Mouse (Mus musculus): ENCODE results near the gene Zbtb38. TPM values are rescaled to one million over a fixed set of nuclear protein-coding genes. Genes with fewer than 3 reads are reported as not detected.

Gene Zbtb38
- polyA plus RNA-seq, 1 experiment from 2014 or later: 34.2 TPM

DNA sequence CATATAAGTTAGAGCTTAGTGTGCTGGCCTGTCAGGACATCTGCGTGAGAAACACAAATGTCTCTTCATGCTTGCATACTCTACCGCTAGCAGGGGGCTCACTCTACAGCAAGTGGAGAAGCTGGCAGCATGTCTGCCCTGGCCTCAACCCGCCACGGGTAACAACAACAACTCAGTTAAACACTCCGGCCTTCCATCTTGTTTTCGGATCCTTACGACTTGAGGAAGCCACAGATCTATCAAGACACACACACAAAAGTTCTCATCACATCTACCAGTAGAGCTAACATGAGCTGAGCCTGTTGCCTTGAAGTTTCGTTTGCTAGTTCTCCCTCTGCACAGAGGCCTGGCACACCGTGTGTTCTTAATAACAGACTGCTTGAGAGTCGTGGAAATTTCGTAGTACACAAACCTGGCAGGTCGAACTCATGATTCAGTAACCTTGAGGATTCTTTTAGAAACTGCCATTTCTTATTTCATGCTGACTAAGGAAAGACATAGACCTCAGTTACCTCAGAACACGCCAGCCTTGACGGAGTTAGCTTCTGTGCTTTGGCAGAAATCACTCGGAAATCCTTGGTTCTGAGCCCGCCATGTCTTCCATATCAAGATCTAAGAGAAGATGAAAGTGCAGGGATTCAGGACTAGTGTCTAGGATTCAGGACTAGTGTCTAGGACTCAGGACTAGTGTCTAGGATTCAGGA is 34.8 kb downstream of the Zbtb38 start:
- no peak for ATAC-seq (ENCODE audit: insufficient number of reproducible peaks, insufficient read depth, low FRiP score, low read depth)
- H3K9me3 ChIP-seq (ENCODE audit: control insufficient read depth, low read length): no peaks in the 10 kb centered on the region
- H3K4me3 ChIP-seq (ENCODE audit: control insufficient read depth in 1 of 2, insufficient read depth in 1 of 2, low read depth in 1 of 2, low read length in 2 of 2): 0 out of 4 replicates have a peak overlapping the region, but pooled peaks of 1 of the 2 experiments have one; percentile 86
- no peaks in the 10 kb centered on the region for H3K27me3 ChIP-seq (ENCODE audit: control insufficient read depth, insufficient read depth, low read length)
- 91% methylated on average over 16 of the region's 16 CpGs for WGBS
- peak overlapping the region; percentile 72 for H3K4me2 ChIP-seq (ENCODE audit: low read length)
- H3K27ac ChIP-seq (replicated peaks in 1 of 2; ENCODE audit: control insufficient read depth in 1 of 2, insufficient read depth in 1 of 2, low read depth in 2 of 2, low read length in 2 of 2): no peak overlapping the region
- H3K9ac ChIP-seq (ENCODE audit: low read length): no peak overlapping the region
- H3K36me3 ChIP-seq (ENCODE audit: control insufficient read depth, insufficient read depth, low read length): peaks cover 42% of the 10 kb centered on the region
- H3K4me1 ChIP-seq (ENCODE audit: control insufficient read depth in 2 of 2, insufficient read depth in 2 of 2, low read length in 2 of 2): peaks cover 17 to 52% of the 10 kb centered on the region in 2 experiments

- no peaks in the 10 kb centered on the region for H3K27me3 ChIP-seq (ENCODE audit: control insufficient read depth, insufficient read depth, low read length)
- peaks cover 41% of the 10 kb centered on the region for H3K36me3 ChIP-seq (ENCODE audit: control insufficient read depth, insufficient read depth, low read length)
- H3K4me3 ChIP-seq (ENCODE audit: control insufficient read depth in 1 of 2, insufficient read depth in 1 of 2, low read depth in 1 of 2, low read length in 2 of 2): no peak overlapping the region
- H3K27ac ChIP-seq (replicated peaks in 1 of 2; ENCODE audit: control insufficient read depth in 1 of 2, insufficient read depth in 1 of 2, low read depth in 2 of 2, low read length in 2 of 2): no peak overlapping the region
- H3K9ac ChIP-seq (ENCODE audit: low read length): no peak overlapping the region
- H3K4me1 ChIP-seq (ENCODE audit: control insufficient read depth in 2 of 2, insufficient read depth in 2 of 2, low read length in 2 of 2): peaks cover 24 to 61% of the 10 kb centered on the region in 2 experiments
- H3K9me3 ChIP-seq (ENCODE audit: control insufficient read depth, low read length): no peaks in the 10 kb centered on the region
- WGBS: 89% methylated on average over 14 of the region's 14 CpGs
- no peak for ATAC-seq (ENCODE audit: insufficient number of reproducible peaks, insufficient read depth, low FRiP score, low read depth)
- H3K4me2 ChIP-seq (ENCODE audit: low read length): no peak overlapping the region
Observed at GRCm38 (mm10) chr9:96716735-96717444, 35.7 kb downstream of the Zbtb38 start.

GRCm38 (mm10) chr9:96716136-96716535 is 36.5 kb downstream of the Zbtb38 start:
- Histone ChIP-seq H3K4me2 (ENCODE audit: low read length) (no peak overlapping the region), H3K4me3 (ENCODE audit: control insufficient read depth in 1 of 2, insufficient read depth in 1 of 2, low read depth in 1 of 2, low read length in 2 of 2) (no peak overlapping the region), H3K36me3 (ENCODE audit: control insufficient read depth, insufficient read depth, low read length) (peaks cover 41% of the 10 kb centered on the region), H3K27ac (replicated peaks in 1 of 2; ENCODE audit: control insufficient read depth in 1 of 2, insufficient read depth in 1 of 2, low read depth in 2 of 2, low read length in 2 of 2) (0 out of 4 replicates have a peak overlapping the region, but pooled peaks of 1 of the 2 experiments have one; percentile 79), H3K9me3 (ENCODE audit: control insufficient read depth, low read length) (no peaks in the 10 kb centered on the region), H3K9ac (ENCODE audit: low read length) (no peak overlapping the region), H3K4me1 (ENCODE audit: control insufficient read depth in 2 of 2, insufficient read depth in 2 of 2, low read length in 2 of 2) (peaks cover 28 to 61% of the 10 kb centered on the region in 2 experiments), H3K27me3 (ENCODE audit: control insufficient read depth, insufficient read depth, low read length) (no peaks in the 10 kb centered on the region)
- no peak for ATAC-seq (ENCODE audit: insufficient number of reproducible peaks, insufficient read depth, low FRiP score, low read depth)
- 84% methylated on average over 10 of the region's 10 CpGs for WGBS

GRCm38 (mm10) chr9:96715171-96715570 is 37.5 kb downstream of the Zbtb38 start:
- no peak for ATAC-seq (ENCODE audit: insufficient number of reproducible peaks, insufficient read depth, low FRiP score, low read depth)
- Histone ChIP-seq H3K4me2 (ENCODE audit: low read length) (no peak overlapping the region), H3K4me1 (ENCODE audit: control insufficient read depth in 2 of 2, insufficient read depth in 2 of 2, low read length in 2 of 2) (peaks cover 29 to 60% of the 10 kb centered on the region in 2 experiments), H3K36me3 (ENCODE audit: control insufficient read depth, insufficient read depth, low read length) (peaks cover 46% of the 10 kb centered on the region), H3K9ac (ENCODE audit: low read length) (no peak overlapping the region), H3K4me3 (ENCODE audit: control insufficient read depth in 1 of 2, insufficient read depth in 1 of 2, low read depth in 1 of 2, low read length in 2 of 2) (no peak overlapping the region), H3K9me3 (ENCODE audit: control insufficient read depth, low read length) (no peaks in the 10 kb centered on the region), H3K27ac (replicated peaks in 1 of 2; ENCODE audit: control insufficient read depth in 1 of 2, insufficient read depth in 1 of 2, low read depth in 2 of 2, low read length in 2 of 2) (peak overlapping the region; percentile 28 to 79; a peak in 3 of 4 replicates), H3K27me3 (ENCODE audit: control insufficient read depth, insufficient read depth, low read length) (no peaks in the 10 kb centered on the region)
- 85% methylated on average over 11 of the region's 11 CpGs for WGBS

GRCm38 (mm10) chr9:96713472-96714390 is 38.9 kb downstream of the Zbtb38 start:
- H3K9ac ChIP-seq (ENCODE audit: low read length): peak overlapping the region; percentile 57; the same call in 1 of the 2 replicates
- ATAC-seq (ENCODE audit: insufficient number of reproducible peaks, insufficient read depth, low FRiP score, low read depth): no peak
- peak overlapping the region; percentile 49 for H3K4me2 ChIP-seq (ENCODE audit: low read length)
- peak overlapping the region; percentile 96 for H3K27ac ChIP-seq (replicated peaks in 1 of 2; ENCODE audit: control insufficient read depth in 1 of 2, insufficient read depth in 1 of 2, low read depth in 2 of 2, low read length in 2 of 2)
- H3K4me1 ChIP-seq (ENCODE audit: control insufficient read depth in 2 of 2, insufficient read depth in 2 of 2, low read length in 2 of 2): peaks cover 33 to 62% of the 10 kb centered on the region in 2 experiments
- 66% methylated on average over 14 of the region's 14 CpGs for WGBS
- H3K9me3 ChIP-seq (ENCODE audit: control insufficient read depth, low read length): no peaks in the 10 kb centered on the region
- peak overlapping the region in 1 of 2 experiments; percentile 17; a peak in 1 of 4 replicates for H3K4me3 ChIP-seq (ENCODE audit: control insufficient read depth in 1 of 2, insufficient read depth in 1 of 2, low read depth in 1 of 2, low read length in 2 of 2)
- H3K36me3 ChIP-seq (ENCODE audit: control insufficient read depth, insufficient read depth, low read length): peaks cover 55% of the 10 kb centered on the region
- no peaks in the 10 kb centered on the region for H3K27me3 ChIP-seq (ENCODE audit: control insufficient read depth, insufficient read depth, low read length)

DNA sequence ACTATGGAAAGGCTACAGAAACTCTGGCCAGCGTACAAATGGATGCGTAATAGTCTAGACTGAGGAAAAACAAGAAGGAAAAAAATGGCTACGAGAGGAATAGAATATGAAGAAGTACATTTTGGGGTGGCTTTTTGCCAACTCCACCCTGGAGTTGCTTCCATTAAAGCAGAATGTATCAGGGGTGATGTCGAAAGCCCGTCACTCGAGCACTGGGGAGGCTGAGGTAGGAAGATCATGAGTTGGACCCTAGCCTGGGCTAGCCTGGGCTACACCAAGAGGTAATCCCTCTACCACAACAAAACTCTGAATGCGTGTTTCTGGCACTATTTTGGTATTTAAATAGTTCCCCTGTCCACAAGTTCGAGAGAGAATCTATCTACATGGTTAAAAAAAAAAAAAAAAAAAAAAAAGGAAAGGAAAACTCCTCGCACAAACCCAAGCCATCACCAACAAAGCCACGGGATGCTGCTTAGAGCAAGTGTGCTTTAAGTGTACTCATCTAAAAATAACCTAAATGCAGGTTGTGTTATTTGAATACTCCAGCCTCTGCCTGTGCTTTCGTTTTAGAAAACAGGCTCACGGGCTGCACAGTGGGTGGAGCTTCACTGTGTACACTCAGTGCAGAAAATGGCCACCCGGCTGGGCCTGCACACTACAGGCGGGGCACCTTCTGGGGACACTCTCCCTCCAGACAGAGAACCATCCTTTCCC is 39.7 kb downstream of the Zbtb38 start:
- no peaks in the 10 kb centered on the region for H3K9me3 ChIP-seq (ENCODE audit: control insufficient read depth, low read length)
- H3K4me2 ChIP-seq (ENCODE audit: low read length): peak overlapping the region; percentile 49
- H3K4me3 ChIP-seq (ENCODE audit: control insufficient read depth in 1 of 2, insufficient read depth in 1 of 2, low read depth in 1 of 2, low read length in 2 of 2): peak overlapping the region in 1 of 2 experiments; percentile 17; a peak in 1 of 4 replicates
- WGBS: 65% methylated on average over 14 of the region's 14 CpGs
- ATAC-seq (ENCODE audit: insufficient number of reproducible peaks, insufficient read depth, low FRiP score, low read depth): peak; percentile 52; the same call in 1 of the 2 replicates
- H3K27ac ChIP-seq (replicated peaks in 1 of 2; ENCODE audit: control insufficient read depth in 1 of 2, insufficient read depth in 1 of 2, low read depth in 2 of 2, low read length in 2 of 2): peak overlapping the region; percentile 96
- H3K9ac ChIP-seq (ENCODE audit: low read length): peak overlapping the region; percentile 63; the same call in 1 of the 2 replicates
- peaks cover 36 to 63% of the 10 kb centered on the region in 2 experiments for H3K4me1 ChIP-seq (ENCODE audit: control insufficient read depth in 2 of 2, insufficient read depth in 2 of 2, low read length in 2 of 2)
- H3K36me3 ChIP-seq (ENCODE audit: control insufficient read depth, insufficient read depth, low read length): peaks cover 53% of the 10 kb centered on the region
- no peaks in the 10 kb centered on the region for H3K27me3 ChIP-seq (ENCODE audit: control insufficient read depth, insufficient read depth, low read length)
